Mouse (Mus musculus) brain, embryonic 18.5 days (tissue): Measurements from ENCODE around the gene P4htm.

Experiments
- DNase-seq: peaks from one replicate; pipeline ENCODE4 v3.0.0-alpha.2; 2012; ENCODE audit warnings: low read depth, low spot score

Gene P4htm

GRCm38 (mm10) chr9:108546875-108547274 is 50.6 kb downstream of the P4htm start:
- DNase-seq = no peak

DNA sequence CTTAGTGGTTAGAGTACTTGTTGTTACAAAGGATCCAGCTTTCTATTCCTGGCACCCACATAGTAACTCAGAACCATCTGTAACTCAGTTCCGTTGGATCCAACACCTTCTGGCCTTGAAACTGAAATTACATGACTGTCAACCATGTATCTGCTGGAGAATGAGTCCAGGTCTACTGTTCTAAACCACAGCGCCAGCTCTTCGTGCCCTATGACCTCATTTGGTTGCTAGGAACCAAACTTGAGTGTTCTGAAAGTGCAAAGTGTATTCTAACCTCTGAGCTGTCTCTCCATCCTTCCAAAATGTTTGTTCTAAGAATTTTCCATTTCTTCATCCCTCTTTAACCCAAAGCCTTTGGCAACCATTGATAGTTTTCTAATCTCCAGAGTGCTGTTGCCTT is 51.5 kb downstream of the P4htm start:
- no peak for DNase-seq

GRCm38 (mm10) chr9:108540846-108541245 is 56.6 kb downstream of the P4htm start:
- no peak for DNase-seq

DNA sequence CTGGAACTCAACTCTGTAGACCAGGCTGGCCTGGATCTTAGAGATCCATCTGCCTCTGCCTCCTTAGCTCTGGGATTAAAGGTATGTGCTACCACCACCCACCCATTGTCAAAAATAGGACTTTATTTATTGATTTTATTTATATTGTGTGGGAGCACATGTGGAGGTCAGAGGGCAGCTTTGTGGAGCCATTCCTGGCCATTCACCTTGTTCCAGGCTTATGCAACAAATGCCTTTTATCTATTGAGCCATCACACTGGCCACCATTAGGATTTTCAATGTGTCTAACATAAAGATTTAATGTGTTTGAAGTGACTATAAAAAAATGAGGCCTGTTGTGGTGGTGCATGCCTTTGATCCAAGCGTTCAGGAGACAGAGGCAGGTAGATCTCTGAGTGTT is 66.0 kb downstream of the P4htm start:
- DNase-seq = no peak

DNA sequence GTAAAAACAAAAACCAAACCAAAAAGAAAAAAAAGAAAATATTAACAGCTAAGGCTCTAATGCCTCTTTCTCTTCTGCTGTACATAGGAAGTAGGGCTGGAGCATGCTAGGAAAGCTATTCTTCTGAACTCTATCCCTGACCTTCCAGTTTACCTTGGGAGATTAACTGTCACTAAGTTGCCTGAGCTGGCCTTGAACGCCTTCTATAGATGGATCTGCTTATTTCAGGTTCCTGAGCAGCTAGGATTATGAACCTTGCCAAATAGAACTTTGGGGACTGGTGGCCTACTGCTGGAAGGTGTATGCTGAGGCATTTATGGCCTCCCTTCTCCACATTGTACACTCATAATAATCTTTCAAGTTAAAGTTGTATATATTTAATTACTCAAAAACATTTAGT is 66.5 kb downstream of the P4htm start:
- no peak for DNase-seq
